Mouse (Mus musculus) bone marrow macrophage, adult 2 months (primary cell): Measurements from ENCODE around the gene Gm17334.

Experiments used
- CTCF ChIP-seq: IDR thresholded peaks from 2 replicates; pipeline ENCODE4 v1.5.1; 2012; ENCODE audit warnings: low read depth, mild to moderate bottlenecking, low read length, moderate library complexity
- POLR2A ChIP-seq: IDR thresholded peaks from 2 replicates; pipeline ENCODE4 v1.6.1; 2012; ENCODE audit warnings: mild to moderate bottlenecking, low read depth, low read length, borderline replicate concordance

DNA sequence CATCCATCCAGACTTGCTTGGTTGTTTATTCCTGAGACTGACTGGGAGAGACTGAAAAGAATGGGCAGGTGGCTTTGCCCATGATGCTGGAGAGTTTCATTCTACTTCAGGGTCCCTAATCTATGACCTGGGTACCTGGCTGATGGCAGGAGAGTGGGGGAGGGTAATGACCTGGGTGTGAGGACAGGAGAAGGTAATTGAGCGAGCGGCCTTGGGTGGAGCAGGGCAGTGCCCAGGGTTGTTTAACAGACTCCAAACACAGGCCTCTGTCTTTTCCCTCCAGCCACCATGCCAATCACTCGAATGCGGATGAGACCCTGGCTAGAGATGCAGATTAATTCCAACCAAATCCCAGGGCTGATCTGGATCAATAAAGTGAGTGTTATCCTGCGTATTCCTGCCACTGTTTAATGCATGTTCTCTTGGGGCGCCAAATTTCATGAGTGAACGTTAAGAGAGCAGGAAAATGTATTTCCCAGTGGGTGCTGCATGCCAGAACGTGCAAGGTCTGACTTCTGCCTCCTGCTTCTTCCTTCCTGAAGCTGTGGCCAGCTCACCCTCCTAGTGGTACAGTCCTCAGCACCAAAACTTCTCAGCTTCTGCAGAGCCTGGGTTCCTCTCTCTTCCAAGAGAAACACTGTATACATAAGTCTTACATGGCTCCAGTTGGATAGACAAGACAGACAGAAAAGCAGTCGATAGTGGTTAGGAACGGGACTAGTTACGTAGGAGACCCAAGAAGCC lies 1.8 kb downstream of the Gm17334 start:
- TF ChIP-seq POLR2A, result no peak
- no peak for TF ChIP-seq CTCF
